Mouse (Mus musculus): Measurements from ENCODE around the gene Rnf141. TPM values are rescaled to one million over a fixed set of nuclear protein-coding genes. Genes with fewer than 3 reads are reported as not detected.

The Rnf141 gene
- 38.8 and 46.1 TPM in 2 replicates for total RNA-seq (2021)
- long read RNA-seq, experiment 1, full-length matches to known transcripts: 5 of 10 reads
- long read RNA-seq, experiment 1, partial matches to known transcripts: 2 of 10 reads
- long read RNA-seq, experiment 1, other reads (novel, unspliced or antisense): 3 of 10 reads
- long read RNA-seq, experiment 2, full-length matches to known transcripts: 8 of 15 reads
- long read RNA-seq, experiment 2, partial matches to known transcripts: 1 of 15 reads
- long read RNA-seq, experiment 2, other reads (novel, unspliced or antisense): 6 of 15 reads

GRCm38 (mm10) chr7:110843916-110844874, at the start of gene Rnf141:
Gene Rnf141 (minus strand): TSS chr7:110844457.
- peak; percentile 96 for DNase-seq

DNA sequence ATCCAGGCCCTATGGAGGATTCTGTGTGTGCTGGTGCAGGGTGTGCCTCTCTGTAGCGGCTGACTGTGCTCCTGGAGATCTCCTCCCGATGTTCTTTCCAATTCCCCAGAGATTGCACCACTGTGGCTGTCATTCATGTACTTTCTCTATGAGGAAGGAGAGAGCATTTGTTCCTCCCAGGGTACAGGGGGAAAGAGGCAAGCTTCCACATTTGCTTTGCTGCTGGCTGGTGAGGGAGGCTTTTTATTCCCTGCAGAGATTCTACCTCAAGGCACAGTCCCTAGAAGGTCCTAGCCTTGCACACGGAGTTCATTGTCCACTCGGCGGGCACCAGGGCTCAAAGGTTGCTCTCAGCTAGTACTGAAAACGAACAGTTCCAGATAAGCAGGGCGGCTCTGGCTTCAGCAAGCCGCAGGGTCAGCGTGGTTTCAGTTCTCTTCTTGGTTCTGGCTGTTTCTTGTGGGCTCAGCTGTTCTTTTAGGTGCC, 47.3 kb upstream of the Rnf141 start:
- peak; percentile 13 for DNase-seq

- DNase-seq: peak; percentile 21
These were observed 37.6 kb upstream of the Rnf141 start for GRCm38 (mm10) chr7:110881746-110882333.

DNA sequence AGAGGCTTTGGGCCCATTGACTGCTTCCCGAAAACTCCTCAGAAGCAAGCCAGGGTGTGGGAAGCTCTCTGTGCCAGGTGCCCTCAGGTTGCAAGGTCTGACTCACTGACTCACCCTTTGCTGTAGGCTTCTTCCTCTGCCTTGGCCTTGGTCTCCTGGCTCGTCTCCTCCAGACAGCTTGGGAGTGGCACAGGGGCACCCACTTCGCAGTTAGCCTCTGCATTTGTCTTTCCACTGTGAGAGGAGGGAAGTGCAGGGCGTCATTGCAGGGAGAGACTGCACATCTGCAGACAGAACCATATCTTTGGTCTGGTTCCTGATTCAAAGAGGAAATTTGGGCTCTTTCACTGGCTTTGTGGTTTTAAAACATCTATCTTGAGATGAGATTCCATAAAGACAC, 33.8 kb upstream of the Rnf141 start:
- DNase-seq: no peak

DNA sequence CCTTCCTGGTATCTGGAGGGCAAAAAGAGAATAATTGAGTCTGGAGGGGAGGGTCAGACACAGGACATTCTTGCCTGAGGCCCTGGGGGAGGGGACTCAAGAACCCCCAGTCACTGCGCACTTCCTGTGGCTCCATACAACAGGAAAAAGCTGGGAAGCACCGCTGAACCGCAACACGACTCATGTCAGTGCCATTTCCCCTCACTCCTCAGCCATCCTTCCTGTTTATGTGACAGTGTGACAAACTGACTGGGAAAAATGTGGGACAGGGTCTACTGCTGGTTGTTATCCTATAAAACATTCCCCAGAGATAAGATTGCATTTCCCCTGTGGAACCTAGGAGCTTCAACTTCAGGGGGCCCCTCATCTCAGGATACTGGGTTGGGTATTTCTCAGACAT, 32.7 kb upstream of the Rnf141 start:
- peak; percentile 51 for DNase-seq

- DNase-seq: no peak
These were observed 24.6 kb upstream of the Rnf141 start for GRCm38 (mm10) chr7:110868807-110869206.

DNA sequence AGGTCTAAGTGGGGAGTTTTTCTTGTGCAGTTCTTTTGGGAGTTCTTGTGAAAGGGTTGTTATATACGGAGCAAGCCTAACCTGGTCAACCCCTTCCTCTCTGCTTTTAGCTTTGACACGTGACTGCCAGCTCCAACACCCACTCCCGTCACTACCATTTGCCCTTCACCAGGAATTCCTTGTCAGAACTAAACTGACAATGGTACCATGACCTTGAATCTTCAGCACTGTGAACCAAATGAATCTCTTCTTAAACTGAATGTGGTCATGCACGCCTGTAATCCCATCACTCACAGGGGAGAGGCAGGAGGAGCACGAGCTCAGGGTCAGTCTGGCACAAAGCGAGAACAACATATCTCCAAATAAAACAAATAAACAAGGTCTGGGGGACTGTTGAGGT, 22.9 kb upstream of the Rnf141 start:
- no peak for DNase-seq

DNA sequence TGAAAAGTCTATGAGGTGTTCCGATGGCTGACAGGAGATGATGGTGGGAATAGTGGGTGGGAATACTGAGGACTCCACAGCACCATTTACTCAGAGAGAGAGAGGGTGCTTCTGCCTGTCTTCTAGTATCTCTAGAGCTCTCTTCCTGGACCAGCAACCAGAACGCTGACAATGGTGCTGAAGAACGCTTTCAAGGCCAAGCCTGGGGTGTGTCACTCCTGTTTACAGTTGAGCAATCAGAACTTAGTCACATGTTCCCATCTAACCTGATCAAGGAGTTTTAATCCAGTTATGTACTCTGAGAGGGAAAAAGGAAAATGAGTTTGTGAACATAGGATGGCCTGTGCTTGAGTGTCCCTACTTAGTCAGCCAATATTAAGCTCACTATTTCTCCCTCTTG, 21.8 kb upstream of the Rnf141 start:
- DNase-seq: peak; percentile 30

- DNase-seq: no peak
These were observed 21.3 kb upstream of the Rnf141 start for GRCm38 (mm10) chr7:110865570-110865969.

DNA sequence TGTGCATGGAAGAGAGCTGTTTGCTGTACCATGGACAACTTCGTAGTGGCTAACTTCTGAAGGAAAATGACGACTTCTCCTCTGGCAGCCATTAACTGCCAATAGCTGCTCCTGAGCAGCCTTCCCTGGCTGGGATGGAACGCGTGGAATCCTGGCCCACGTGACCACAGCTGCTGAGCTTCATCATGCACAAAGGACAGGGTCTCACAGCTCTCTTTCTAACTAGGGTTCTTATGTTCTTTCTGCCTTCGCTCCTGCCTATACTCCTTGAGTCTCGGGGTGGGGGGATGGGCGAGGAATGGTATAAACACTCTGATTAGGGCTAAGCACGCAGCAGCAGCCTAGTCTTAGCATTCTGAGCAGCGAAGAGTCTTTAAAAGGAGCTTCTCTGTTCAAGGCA, 20.8 kb upstream of the Rnf141 start:
- DNase-seq: no peak

DNA sequence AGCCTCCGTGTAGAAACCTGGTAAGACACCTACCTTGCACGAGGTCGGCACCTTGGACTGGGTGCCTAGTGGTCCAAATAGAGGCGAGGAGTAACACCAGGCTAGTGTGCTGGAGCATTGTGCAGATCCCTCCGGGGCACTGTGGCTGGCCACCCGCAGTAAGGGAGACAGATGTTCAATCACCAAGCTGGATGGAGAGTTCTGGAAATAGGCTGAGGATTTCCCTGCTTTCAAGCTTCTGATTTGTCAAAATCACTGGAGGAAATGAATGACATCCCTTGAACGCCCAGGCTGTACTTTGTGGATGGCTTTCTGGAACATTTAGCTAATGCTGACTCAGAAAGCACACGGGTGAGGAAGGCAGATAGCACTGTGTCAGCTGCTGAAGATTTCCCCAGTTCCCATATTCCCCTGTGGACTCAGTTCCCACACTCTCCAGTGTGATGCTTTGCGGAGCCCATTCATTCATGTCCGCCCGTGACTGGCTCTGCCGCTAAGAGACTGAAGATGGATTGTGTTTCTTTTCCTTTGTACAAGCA, 18.6 kb upstream of the Rnf141 start, which contains the start of gene Lyve1:
TSS of gene Lyve1 (minus strand) at position 489 of the 539 bp plus-strand sequence.
- no peak for DNase-seq

DNA sequence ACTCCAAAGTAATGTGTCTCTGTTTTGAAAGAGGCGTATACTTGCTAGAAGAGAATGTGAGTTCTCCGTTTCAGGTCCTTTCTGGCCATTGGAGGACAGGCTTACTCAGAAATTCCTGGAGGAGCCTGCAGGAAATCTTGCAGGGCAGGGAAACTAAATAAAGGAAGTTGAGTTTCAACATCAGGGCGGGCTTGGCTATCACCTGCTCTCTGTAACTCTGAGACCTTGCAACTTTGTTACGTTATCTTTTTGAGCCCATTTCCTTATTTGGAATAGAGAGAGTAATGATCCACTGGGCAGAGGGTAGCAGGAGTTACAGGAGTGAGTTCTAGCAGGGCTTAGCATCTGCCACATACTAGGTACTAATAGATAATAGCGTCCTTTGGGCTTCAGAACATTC, 15.9 kb upstream of the Rnf141 start:
- DNase-seq: no peak

GRCm38 (mm10) chr7:110855604-110856003, 11.3 kb upstream of the Rnf141 start:
- DNase-seq: no peak

- DNase-seq: peak; percentile 45
These were observed 10.8 kb upstream of the Rnf141 start for GRCm38 (mm10) chr7:110854927-110855546.

DNA sequence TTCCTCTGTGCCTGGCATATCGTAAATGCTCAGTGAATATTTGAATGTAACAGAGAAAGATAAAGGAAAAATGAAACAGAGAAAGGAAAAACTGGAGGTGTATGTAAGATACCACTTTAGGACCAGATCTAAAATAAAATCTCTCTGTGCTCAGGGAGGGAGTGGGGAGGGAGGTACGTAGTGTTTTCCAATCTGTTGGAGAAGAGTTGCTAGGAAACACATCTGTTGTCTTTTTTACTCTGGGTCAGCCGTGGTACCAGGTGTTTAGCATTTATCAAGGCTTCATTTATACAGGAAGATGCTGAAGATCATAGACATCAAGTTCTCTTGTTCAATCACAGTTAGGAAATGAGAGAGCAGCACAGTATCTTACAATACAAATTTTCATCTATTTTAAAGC, 10.3 kb upstream of the Rnf141 start:
- no peak for DNase-seq

DNA sequence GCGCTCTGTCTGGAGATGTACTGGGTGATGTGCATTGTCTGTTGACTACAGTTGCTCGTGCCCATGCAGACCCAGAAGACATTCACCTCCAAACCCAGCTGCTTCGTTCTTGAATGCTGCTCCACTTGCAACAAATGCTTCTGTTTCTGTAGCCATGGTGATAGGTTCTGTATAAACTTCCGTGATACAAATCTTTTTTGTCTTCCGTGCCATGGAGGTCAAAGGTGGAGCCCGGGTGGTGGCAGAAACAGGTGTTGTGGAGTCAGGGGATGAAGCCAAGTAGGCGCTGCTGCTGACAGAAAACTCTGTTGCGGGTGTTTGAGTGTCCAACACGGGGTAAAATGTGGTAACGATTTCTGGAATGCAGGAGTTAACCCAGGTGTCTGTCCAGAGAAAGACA, 9.4 kb upstream of the Rnf141 start:
- peak; percentile 34 for DNase-seq

DNA sequence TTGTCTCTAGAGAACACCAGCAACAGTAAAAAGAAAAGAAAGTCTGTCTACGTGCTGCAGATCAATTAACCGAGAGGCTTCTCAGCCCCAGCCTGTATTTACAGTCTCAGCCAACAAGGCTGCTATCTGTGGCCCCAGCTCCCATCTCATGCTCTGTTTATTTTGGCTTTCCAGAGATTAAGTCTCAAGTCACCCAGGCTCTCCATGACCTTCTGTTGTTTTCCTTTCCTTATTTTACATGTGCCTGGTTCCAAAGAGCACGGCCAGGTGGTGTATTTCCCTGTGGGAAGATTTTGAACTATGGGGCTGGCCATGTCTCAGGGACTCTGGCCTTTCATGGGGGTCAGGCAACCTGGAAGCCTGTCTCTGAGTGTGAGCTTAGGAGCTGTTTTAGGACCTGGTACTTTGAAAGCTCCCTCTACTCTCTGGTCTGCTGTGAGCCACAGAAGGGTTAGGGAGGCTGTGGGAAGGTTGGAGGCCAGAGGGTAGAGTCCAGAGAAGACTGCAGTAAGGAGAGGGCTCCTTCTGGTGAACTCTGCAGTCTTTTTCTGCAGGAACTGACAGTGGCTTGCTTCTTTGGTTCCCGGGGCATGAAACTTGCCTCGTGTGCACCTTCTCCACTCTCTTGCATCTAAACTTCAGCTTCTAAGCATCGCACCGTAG, 7.4 kb upstream of the Rnf141 start:
- DNase-seq: no peak

DNA sequence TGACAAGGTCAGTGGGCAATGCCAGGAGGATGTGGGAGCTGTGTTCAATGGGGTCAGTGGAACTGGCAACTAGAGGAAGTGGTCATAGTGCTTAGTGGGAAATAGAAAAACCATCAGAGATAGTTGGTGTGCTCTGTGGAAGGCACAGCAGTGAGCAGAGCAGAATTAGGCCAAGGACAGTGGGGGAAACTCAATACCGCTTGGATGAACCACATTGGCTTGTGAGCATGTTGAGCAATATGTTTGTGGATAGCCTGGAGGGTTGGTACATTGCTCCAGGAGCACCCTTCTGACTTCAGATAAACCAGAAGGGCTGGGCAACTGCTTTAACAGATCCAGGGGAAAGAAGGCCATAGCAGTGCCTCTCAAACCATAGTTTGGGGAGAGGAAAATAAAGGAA, 4.1 kb upstream of the Rnf141 start:
- no peak for DNase-seq

GRCm38 (mm10) chr7:110847321-110847720, 3.1 kb upstream of the Rnf141 start:
- DNase-seq: no peak

GRCm38 (mm10) chr7:110840332-110840731, 3.9 kb downstream of the Rnf141 start:
- DNase-seq: no peak

GRCm38 (mm10) chr7:110834522-110834921, 9.7 kb downstream of the Rnf141 start:
- no peak for DNase-seq

Data from adrenal gland, postnatal 14 days (tissue).